Mouse (Mus musculus) heart, postnatal 0 days (tissue): Measurements from ENCODE around the gene Myo16.

ENCODE experiments used
- CTCF ChIP-seq: IDR thresholded peaks from 2 replicates; pipeline ENCODE4 v1.5.1; 2016; ENCODE audit warnings: antibody characterized with exemption, control low read depth, low read depth
- EP300 ChIP-seq: IDR thresholded peaks from 2 replicates; pipeline ENCODE4 v1.6.1; 2016; ENCODE audit warnings: antibody characterized with exemption, low read depth

DNA sequence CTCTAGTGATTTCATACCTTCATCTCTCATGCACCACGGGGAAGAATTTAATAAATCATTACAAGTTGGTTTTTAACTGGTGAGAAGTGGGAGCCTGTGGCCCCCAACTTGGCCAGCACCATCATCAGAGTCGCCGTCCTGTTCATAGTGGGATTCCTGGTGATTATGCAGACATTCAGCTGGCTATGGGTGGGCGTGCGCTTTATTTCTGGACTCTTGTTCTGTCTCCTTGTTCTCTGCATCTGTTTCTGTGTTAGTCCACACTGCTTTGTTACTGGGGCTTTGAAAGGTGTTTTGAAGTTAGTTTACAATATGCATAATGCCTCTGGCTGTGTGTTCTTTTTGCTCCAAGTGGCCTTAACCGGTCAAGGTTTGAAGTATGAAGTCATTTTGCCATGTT lies 439.2 kb downstream of the Myo16 start:
- TF ChIP-seq EP300 = no peak
- no peak for TF ChIP-seq CTCF
